Mouse (Mus musculus) heart, adult 11 months (tissue): Measurements from ENCODE around the gene Cfc1.
"Not testable (repeated sequence)": the region's sequence is repeated elsewhere in the genome, so short reads cannot be mapped to it uniquely, and the experiment has no call there.

Source experiments
- DNase-seq: peaks from one replicate; pipeline ENCODE4 v3.0.0; 2022

The Cfc1 gene

GRCm38 (mm10) chr1:34535043-34535698 lies at the start of gene Cfc1:
Gene Cfc1, plus strand, starts transcription at chr1:34535648.
- DNase-seq: not testable (repeated sequence)

DNA sequence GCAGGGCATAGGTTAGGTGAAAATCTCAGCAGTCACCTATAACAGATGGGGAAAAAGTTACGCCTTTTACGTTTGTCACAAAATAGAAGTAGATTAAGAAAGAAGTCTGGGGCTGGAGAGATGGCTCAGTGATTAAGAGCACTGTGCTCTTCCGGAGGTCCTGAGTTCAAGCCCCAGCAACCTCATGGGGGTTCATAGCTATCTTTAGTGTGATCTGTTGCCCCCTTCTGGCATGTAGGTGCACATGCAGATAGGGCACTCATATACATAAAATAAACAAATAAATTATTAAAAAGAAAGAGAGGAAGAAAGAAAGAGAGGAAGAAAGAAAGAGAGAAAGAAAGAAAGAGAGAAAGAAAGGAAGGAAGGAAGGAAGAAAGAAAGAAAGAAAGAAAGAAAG lies 48.1 kb upstream of the Cfc1 start:
- no peak for DNase-seq

GRCm38 (mm10) chr1:34489852-34490541 lies 45.5 kb upstream of the Cfc1 start:
- no peak for DNase-seq

DNA sequence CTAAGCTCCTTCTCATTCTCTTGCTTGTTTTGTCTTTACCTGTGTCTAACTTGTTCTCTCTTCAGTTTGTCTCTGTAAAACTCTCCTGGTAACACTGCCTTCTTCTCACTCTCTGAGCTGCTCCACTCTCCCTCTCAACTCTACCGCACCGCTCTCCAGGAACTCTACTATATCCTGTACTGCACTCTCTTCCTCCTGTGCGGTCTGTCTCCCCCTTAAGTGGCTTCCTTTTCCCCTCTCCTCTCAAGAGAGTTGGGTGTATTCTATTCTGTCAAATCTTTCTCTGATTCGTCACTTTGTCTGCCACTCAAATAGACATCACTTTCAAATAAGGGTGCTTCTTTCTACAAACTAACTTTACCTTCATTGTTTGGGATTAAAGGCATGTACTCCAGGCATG lies 44.0 kb upstream of the Cfc1 start:
- no peak for DNase-seq

GRCm38 (mm10) chr1:34502991-34503390 lies 32.5 kb upstream of the Cfc1 start:
- DNase-seq: peak; percentile 57

- no peak for DNase-seq
These were observed 30.1 kb upstream of the Cfc1 start for GRCm38 (mm10) chr1:34505307-34505706.

DNA sequence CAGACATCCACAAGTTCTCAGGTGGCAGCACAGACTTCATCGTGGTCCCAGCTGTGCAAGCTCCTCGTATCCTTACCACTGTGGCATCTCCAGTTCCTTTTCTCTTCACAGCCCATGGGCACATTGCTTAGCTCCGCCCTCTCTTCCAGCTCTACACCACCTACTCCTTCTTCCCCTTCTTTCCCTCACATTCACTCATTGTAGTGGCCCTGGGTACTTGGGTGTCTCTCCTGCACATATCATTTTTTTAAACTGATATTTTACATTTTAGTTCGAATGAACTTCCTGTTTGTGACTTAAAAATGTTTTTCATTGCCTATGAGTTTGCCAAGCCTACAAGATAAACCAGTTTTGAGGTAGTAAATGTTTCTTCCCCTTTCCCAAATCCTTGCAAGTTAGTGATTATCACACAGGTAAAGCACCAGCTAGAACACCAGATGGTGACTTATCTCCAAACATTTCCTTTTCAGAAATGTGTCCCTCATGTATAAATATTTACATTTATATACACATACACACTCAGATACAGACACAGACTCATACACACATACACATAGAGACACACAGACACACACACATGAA lies 29.4 kb upstream of the Cfc1 start:
- DNase-seq: peak; percentile 86

- DNase-seq: no peak
These were observed 27.5 kb upstream of the Cfc1 start for GRCm38 (mm10) chr1:34507986-34508385.

DNA sequence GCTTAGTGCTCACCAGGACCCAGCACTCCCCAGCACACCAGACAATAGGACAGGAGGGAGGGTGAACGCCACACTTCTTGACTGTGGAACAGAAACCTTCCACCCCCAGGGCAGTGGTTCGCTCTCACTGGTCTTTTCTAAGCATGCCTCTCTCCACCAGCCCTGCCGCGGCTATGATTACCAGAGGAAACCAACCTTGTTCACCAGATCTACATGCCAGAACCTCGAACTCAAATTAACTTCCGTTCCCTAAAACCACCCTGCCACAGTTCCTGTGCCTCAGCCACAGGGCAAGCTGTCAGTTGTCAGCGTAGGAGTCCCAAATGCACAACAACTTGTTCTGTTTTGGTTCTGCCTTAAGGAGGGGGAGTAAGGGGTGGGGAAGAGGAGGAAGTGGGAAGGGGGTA lies 24.9 kb upstream of the Cfc1 start:
- peak; percentile 88 for DNase-seq

GRCm38 (mm10) chr1:34511027-34511426 lies 24.4 kb upstream of the Cfc1 start:
- peak; percentile 91 for DNase-seq

DNA sequence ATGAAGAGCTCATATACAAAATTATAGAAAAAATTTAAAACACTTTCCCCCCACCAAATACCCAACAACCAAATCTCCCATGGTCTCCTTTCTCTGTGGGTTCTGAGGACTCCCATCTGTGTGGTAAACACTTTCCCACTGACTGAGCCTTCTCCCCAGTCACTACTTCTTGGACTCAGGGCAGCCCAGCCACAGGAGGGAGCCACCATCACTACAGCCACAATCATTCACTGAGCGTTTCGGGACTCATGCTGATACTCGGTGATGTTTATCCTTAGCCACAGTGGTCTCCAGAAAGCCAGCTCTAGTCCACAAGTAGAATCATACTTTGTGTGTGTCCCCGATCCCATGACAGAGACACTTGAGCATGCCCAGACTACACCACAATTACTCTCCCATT lies 22.4 kb upstream of the Cfc1 start:
- DNase-seq: peak; percentile 45

GRCm38 (mm10) chr1:34516595-34516994 lies 18.9 kb upstream of the Cfc1 start:
- peak; percentile 49 for DNase-seq

DNA sequence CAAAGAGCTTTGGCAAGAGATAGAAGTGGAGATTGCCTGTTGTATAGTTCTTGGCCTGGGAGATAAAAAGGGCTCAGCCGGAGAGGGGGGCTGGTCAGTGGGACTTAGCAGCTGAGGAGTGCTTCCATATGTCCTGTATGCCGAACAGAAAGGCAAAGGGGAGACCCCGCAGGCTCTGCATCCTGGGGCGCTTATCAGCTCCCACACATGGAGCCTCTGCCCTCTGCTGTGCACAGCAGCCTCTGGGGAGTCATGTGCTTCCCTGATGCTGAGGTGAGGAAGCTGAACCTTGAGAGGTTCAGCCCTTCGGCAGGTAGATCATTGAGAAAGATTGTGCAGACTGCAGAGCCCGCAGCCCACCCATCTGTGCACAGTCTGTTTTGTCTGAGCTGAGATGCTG lies 18.2 kb upstream of the Cfc1 start:
- DNase-seq: peak; percentile 50

- peak; percentile 23 for DNase-seq
These were observed 17.7 kb upstream of the Cfc1 start for GRCm38 (mm10) chr1:34517797-34518196.

- DNase-seq: peak; percentile 15
These were observed 17.2 kb upstream of the Cfc1 start for GRCm38 (mm10) chr1:34518259-34518658.

- peak; percentile 81 for DNase-seq
These were observed 13.1 kb upstream of the Cfc1 start for GRCm38 (mm10) chr1:34522205-34522849.

DNA sequence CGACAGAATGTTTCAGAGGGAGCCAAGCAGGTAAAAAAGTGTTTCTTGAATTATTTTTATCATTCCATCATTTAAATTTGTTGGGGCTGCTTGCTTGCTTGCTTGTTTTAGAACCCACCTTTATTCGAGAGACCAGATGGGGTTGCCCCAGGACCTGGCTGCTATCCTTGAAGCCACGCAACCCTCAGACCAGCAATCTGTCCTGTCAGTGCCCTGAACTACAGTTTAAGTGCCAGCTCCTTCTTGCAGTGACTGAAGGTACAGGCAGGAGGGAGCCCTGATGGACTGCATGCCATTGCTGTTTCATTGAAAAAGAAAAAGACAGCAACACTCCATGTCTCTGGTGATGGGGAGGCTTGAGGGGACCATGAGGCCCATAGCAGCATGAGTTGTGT lies 12.6 kb upstream of the Cfc1 start:
- DNase-seq: peak; percentile 56

DNA sequence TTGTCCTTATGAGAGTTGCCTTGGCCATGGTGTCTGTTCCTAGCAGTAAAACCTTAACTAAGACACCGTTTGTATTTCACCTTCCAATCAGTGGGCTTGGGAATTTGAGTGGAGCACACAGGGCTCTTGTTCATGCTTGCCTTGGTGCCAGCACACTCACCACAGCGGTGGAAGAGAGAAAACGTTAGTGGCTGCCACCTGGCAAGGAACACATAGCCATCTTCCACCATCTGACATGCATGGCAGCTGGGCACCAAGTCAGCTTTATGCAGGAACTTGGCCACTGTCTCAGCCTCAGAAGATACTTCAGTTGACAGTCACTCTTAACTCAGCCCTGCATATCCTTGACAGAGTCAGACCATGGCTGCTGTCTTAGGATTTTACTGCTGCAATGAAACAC lies 11.8 kb upstream of the Cfc1 start:
- no peak for DNase-seq

DNA sequence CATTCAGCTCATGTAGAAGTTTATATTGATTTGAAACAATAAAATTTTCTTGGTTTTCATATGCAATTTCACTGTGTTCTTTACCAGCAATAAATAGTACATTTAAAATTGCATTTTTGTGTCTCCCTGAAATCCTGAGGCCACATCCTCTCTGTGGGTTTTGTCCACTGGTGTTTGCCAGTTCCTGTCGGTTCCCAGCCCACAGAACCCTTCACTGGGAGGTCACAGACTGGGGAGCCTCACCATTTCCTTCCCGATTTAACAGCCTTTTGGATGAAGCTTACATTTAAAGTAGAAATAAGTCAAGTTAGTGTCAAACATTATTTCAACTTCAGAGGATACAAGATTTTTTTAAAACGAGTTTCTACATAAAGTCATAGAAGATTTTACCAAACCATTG lies 874 bp upstream of the Cfc1 start:
- not testable (repeated sequence) for DNase-seq

- no peak for DNase-seq
These were observed 881 bp downstream of the Cfc1 start for GRCm38 (mm10) chr1:34536291-34536766.

GRCm38 (mm10) chr1:34536767-34537485 lies 1.5 kb downstream of the Cfc1 start:
- peak; percentile 80 for DNase-seq

- DNase-seq: no peak
These were observed 11.6 kb downstream of the Cfc1 start for GRCm38 (mm10) chr1:34547074-34547473.

- no peak for DNase-seq
These were observed 18.2 kb downstream of the Cfc1 start for GRCm38 (mm10) chr1:34553690-34554089.
